Mouse (Mus musculus) retina, postnatal 1 day (tissue): ENCODE data around the gene Cct6b.
"Not testable (repeated sequence)": the region's sequence is repeated elsewhere in the genome, so short reads cannot be mapped to it uniquely, and the experiment has no call there.

Experiments
- DNase-seq: peaks from one replicate; pipeline ENCODE4 v3.0.0-alpha.2; 2012

Gene Cct6b

GRCm38 (mm10) chr11:82699865-82700410 lies 64.2 kb downstream of the Cct6b start:
- DNase-seq: no peak

GRCm38 (mm10) chr11:82695930-82696329 lies 68.2 kb downstream of the Cct6b start:
- peak; percentile 69 for DNase-seq

GRCm38 (mm10) chr11:82694947-82695346 lies 69.2 kb downstream of the Cct6b start:
- not testable (repeated sequence) for DNase-seq

GRCm38 (mm10) chr11:82692668-82693067 lies 71.5 kb downstream of the Cct6b start:
- DNase-seq: no peak

GRCm38 (mm10) chr11:82690476-82690875 lies 73.6 kb downstream of the Cct6b start:
- no peak for DNase-seq

- DNase-seq: no peak
Observed at GRCm38 (mm10) chr11:82687668-82688067, 76.5 kb downstream of the Cct6b start.

- DNase-seq: peak; percentile 45
Observed at GRCm38 (mm10) chr11:82684676-82685075, 79.4 kb downstream of the Cct6b start.

GRCm38 (mm10) chr11:82683765-82684505 lies 80.2 kb downstream of the Cct6b start:
- peak; percentile 65 for DNase-seq

GRCm38 (mm10) chr11:82678561-82678960 lies 85.6 kb downstream of the Cct6b start:
- peak; percentile 39 for DNase-seq
